Mouse (Mus musculus): Measurements from ENCODE around the gene Trabd. TPM values are rescaled to one million over a fixed set of nuclear protein-coding genes. Genes with fewer than 3 reads are reported as not detected.

Gene Trabd
- total and polyA plus RNA-seq, 3 experiments = 39.2 to 74.7 (median 49.5) TPM

- Histone ChIP-seq H3K27me3 (replicated peaks) (peaks cover 68% of the 10 kb centered on the region), H3K4me2 (ENCODE audit: insufficient read depth, low read depth, poor library complexity, severe bottlenecking) (no peak overlapping the region), H3K4me3 (replicated peaks in 1 of 3; ENCODE audit: low read depth in 2 of 3, low read length in 2 of 3, poor library complexity in 1 of 3) (no peak overlapping the region), H3K4me1 (ENCODE audit: control insufficient read depth in 1 of 2, insufficient read depth in 2 of 2) (peaks cover 2 to 8% of the 10 kb centered on the region in 2 experiments; a peak in 2 of 4 replicates), H3K27ac (ENCODE audit: insufficient read depth, low read depth) (no peak overlapping the region), H3K9ac (ENCODE audit: insufficient read depth, low read depth) (no peak overlapping the region), H3K9me3 (replicated peaks; ENCODE audit: low read length) (peaks cover 5% of the 10 kb centered on the region), H3K36me3 (replicated peaks in 1 of 2; ENCODE audit: control insufficient read depth in 1 of 2, insufficient read depth in 1 of 2, low read length in 1 of 2) (no peaks in the 10 kb centered on the region), H3K79me2 (replicated peaks; ENCODE audit: control insufficient read depth, extremely low read depth, insufficient read depth, poor library complexity, severe bottlenecking) (no peaks in the 10 kb centered on the region)
- TF ChIP-seq BHLHE40 (IDR thresholded peaks at IDR 0.05; ENCODE audit: low read depth, low read length) (no peak), TCF12 (IDR thresholded peaks at IDR 0.05; ENCODE audit: low read depth, low read length) (no peak), MAX (IDR thresholded peaks at IDR 0.05; ENCODE audit: low read length) (no peak), SIN3A (IDR thresholded peaks at IDR 0.05; ENCODE audit: low read length) (no peak), TBP (conservative IDR thresholded peaks at IDR 0.05; ENCODE audit: low read depth, low read length) (no peak), GABPA (IDR thresholded peaks at IDR 0.05; ENCODE audit: insufficient replicate concordance, low read depth, low read length) (no peak), CHD1 (IDR thresholded peaks at IDR 0.05; ENCODE audit: low read depth, low read length) (no peak), HCFC1 (IDR thresholded peaks at IDR 0.05; ENCODE audit: low read depth, low read length) (no peak), POLR2AphosphoS2 (IDR thresholded peaks at IDR 0.05; ENCODE audit: low read depth, low read length) (no peak), POLR2A (IDR thresholded peaks at IDR 0.05; ENCODE audit: low read depth, low read length) (no peak), ETS1 (conservative IDR thresholded peaks at IDR 0.05; ENCODE audit: low read depth, low read length) (no peak), JUN (IDR thresholded peaks at IDR 0.05; ENCODE audit: insufficient read depth, low read depth, low read length) (no peak), MYC (IDR thresholded peaks at IDR 0.05; ENCODE audit: low read depth, low read length) (no peak), CHD2 (IDR thresholded peaks at IDR 0.05; ENCODE audit: low read length) (no peak)
- DNase-seq (ENCODE audit: extremely low read depth) = no peak
- in situ Hi-C loops (cut with MboI; ENCODE audit: low pct_ligation_motif_present, low pct_unique_long_range_greater_than_20kb, low sequenced_read_pairs) (loop anchor here (25.0 kb wide), 1 partner anchor 107 kb away; the partner anchor contains the start of gene Ttll8), dilution Hi-C loops (cut with MboI; ENCODE audit: extremely low pct_ligation_motif_present, extremely low pct_unique_long_range_greater_than_20kb, low sequenced_read_pairs) (no loop called here)
Measured at GRCm38 (mm10) chr15:89069336-89069840, 5.5 kb upstream of the Trabd start.

GRCm38 (mm10) chr15:89070606-89071005 lies 4.3 kb upstream of the Trabd start:
- TF ChIP-seq ETS1 (conservative IDR thresholded peaks at IDR 0.05; ENCODE audit: low read depth, low read length) (no peak), MAFK (IDR thresholded peaks at IDR 0.05; ENCODE audit: insufficient replicate concordance, low read length) (no peak), JUN (IDR thresholded peaks at IDR 0.05; ENCODE audit: insufficient read depth, low read depth, low read length) (no peak), BHLHE40 (IDR thresholded peaks at IDR 0.05; ENCODE audit: low read depth, low read length) (no peak), NRF1 (IDR thresholded peaks at IDR 0.05; ENCODE audit: low read depth, low read length) (no peak), RAD21 (IDR thresholded peaks at IDR 0.05; ENCODE audit: low read depth, low read length) (no peak), ZMIZ1 (IDR thresholded peaks at IDR 0.05; ENCODE audit: low read depth, low read length) (no peak), NELFE (IDR thresholded peaks at IDR 0.05; ENCODE audit: low read depth, low read length) (no peak), MAX (IDR thresholded peaks at IDR 0.05; ENCODE audit: low read length) (no peak), KAT2A (IDR thresholded peaks at IDR 0.05; ENCODE audit: insufficient replicate concordance, low read length) (no peak), POLR2A (IDR thresholded peaks at IDR 0.05; ENCODE audit: low read depth, low read length) (no peak), CHD2 (IDR thresholded peaks at IDR 0.05; ENCODE audit: low read length) (no peak), PAX5 (IDR thresholded peaks at IDR 0.05; ENCODE audit: low read length) (no peak), E2F4 (IDR thresholded peaks at IDR 0.05; ENCODE audit: insufficient replicate concordance, low read depth, low read length) (no peak), MAZ (IDR thresholded peaks at IDR 0.05; ENCODE audit: low read depth, low read length) (no peak), TCF12 (IDR thresholded peaks at IDR 0.05; ENCODE audit: low read depth, low read length) (no peak), ZNF384 (IDR thresholded peaks at IDR 0.05; ENCODE audit: low read depth, low read length) (no peak)
- Histone ChIP-seq H3K9ac (ENCODE audit: insufficient read depth, low read depth) (no peak overlapping the region), H3K9me3 (replicated peaks; ENCODE audit: low read length) (peaks cover 5% of the 10 kb centered on the region), H3K4me3 (replicated peaks in 1 of 3; ENCODE audit: low read depth in 2 of 3, low read length in 2 of 3, poor library complexity in 1 of 3) (no peak overlapping the region), H3K79me2 (replicated peaks; ENCODE audit: control insufficient read depth, extremely low read depth, insufficient read depth, poor library complexity, severe bottlenecking) (no peaks in the 10 kb centered on the region), H3K4me2 (ENCODE audit: insufficient read depth, low read depth, poor library complexity, severe bottlenecking) (no peak overlapping the region), H3K27ac (ENCODE audit: insufficient read depth, low read depth) (no peak overlapping the region), H3K27me3 (replicated peaks) (peaks cover 69% of the 10 kb centered on the region), H3K4me1 (ENCODE audit: control insufficient read depth in 1 of 2, insufficient read depth in 2 of 2) (peaks cover 6 to 18% of the 10 kb centered on the region in 2 experiments; a peak in 2 of 4 replicates), H3K36me3 (replicated peaks in 1 of 2; ENCODE audit: control insufficient read depth in 1 of 2, insufficient read depth in 1 of 2, low read length in 1 of 2) (no peaks in the 10 kb centered on the region)
- dilution Hi-C loops (cut with MboI; ENCODE audit: extremely low pct_ligation_motif_present, extremely low pct_unique_long_range_greater_than_20kb, low sequenced_read_pairs) = no loop called here
- no peak for DNase-seq (ENCODE audit: extremely low read depth)
- in situ Hi-C loops (cut with MboI; ENCODE audit: low pct_ligation_motif_present, low pct_unique_long_range_greater_than_20kb, low sequenced_read_pairs) = loop anchor here (10.0 to 25.0 kb wide), 3 partner anchors 108 to 354 kb away; partner anchors contain the start of genes C730034F03Rik, Chkb, Cpt1b and Gm44502

All from CH12.LX (cell line).